Mouse (Mus musculus) frontal cortex, adult 2 months (tissue): ENCODE measurements at regions not wholly inside any gene's neighbourhood (a gene's known extent, or its start where the extent isn't known, plus 50 kb on each side); places are given as distances from the start of the nearest gene placed in this dataset.

Experiments
- DNase-seq, 2 experiments: peaks; one replicate each; pipeline ENCODE4 v3.0.0; 2022; ENCODE audit warnings: low spot score in 1 of 2; ENCODE audit errors: extremely low spot score in 1 of 2

DNA sequence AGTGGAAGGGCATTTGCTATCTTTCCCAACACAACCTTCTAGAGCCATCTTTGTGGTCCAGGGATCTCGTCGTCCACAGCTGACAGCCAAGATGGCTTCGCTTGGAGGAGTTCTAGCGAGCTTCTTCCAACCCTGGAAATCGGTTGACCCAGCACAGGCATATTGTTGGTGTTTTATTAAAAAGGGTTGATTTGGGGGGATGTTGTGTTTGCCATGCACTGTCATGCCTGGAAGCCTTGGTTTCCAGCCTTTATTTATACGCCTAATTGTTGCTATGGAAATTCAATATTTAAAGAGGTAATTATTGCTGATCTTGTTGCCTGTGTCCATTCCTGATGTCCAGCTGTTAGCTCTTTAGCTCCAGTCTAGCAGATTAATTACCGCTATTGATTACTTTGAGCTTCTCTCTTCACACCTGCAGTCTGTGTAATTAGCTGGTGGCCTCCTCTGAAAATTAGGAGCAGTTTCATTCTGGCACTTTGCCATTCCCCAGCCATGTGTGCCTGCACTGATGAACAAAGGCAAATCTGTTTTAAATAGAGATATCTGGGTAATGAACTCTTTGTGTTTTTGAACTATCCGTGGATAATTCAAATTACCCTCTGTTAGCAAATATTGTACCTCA lies 275.4 kb downstream of the Rnf144b start:
- DNase-seq: no peak

DNA sequence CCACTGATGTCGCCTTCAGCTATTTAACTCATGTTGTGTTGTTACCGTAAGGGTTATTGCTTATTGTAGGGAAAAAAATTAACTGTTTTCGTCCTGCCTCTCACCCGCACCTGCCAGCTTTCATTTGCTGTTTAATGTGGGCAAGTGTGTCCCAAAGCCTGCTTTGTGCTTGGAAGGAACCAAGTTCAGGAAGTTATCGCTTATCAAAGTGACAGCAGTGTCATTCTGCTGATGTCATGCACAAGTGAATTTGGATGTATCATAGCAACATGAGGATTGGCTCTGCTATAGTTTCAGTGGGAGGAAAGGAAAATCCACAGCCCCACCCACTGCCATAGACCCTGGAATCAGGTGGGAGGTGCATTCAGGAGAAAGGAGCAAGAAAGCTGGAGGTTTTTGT lies 276.5 kb downstream of the Rnf144b start:
- DNase-seq: no peak

DNA sequence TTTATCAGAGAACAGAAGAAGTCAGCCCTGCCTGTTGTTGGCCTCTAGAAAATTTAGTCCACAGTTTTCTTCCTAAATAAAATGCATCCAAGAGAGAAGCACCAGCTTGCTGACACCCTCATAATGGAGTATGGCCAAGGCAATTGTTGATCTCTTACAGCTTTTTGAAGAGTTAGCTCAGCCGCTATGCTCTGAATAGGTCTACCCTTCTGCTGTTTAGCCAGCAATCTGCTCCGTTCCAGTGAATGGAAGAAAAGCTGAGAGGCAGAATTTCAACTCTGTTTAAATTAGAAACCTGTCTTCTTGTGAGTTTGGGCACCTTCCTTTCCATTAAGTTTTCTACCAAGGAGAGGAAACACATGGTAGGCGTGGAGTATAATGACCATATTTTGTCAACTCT lies 290.8 kb downstream of the Rnf144b start:
- peak; percentile 53 to 58 for DNase-seq

DNA sequence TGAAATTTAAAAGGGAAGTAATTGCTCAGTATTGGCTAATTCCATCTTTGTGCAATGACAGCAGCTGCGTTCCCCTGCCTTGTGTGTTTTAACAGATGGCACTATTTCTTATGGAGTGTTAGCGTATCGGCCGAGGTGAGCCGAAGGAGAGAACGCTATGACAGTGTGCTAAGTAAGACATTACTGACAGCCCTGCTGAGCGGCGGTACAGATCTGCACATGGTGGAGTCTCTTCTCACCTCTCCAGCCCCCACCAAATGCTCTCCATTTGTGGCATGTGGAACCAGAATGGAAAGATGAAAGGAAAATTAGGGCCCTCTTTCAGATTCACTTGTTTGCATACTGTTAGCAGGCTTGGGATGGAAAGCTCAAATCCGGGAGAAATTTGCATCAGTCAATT lies 291.5 kb downstream of the Rnf144b start:
- DNase-seq: peak; percentile 18 to 58

DNA sequence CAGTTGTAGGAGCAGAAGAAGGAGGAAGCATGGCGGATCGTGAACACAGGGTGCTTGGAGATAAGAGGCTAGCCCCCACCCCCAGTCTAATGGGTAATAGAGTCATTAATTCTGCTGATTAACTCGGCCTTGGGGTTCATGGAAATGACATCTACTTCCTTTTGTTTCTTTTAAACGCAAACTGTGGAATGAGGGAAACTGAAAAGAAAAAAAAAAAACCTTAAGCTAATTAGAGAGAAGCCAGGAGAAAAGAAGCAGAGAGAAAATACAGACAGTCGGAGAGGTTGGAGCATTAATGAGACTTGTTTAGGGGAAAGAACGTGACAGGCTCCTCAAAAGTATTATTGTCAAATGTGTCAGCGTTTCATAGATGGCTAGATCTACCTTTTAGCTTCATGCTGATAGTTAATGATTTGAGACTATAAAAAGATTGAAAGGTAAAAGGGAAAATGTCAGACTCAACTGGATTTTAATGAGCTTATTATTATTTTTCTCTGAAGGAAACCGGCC lies 307.5 kb downstream of the Rnf144b start:
- DNase-seq: no peak

DNA sequence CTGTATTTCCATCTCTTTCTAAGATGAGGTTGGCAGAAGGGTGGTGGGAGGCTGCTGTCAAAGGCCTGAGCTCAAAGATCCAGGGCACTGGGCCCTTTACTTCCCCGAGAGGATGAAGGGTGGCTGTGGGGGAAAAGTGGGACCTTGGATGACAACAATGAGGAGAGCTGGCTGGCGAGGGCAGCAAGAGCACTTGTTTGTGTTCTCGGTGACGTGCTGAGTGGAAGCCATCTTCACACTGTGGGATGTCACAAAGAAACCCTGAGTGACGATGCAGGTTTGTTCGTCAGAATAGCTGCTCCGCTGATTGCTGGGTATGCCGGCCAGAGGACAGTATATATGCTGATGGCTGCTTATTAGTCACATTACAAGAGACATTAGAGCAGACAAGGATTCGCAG lies 308.0 kb downstream of the Rnf144b start:
- DNase-seq: no peak

DNA sequence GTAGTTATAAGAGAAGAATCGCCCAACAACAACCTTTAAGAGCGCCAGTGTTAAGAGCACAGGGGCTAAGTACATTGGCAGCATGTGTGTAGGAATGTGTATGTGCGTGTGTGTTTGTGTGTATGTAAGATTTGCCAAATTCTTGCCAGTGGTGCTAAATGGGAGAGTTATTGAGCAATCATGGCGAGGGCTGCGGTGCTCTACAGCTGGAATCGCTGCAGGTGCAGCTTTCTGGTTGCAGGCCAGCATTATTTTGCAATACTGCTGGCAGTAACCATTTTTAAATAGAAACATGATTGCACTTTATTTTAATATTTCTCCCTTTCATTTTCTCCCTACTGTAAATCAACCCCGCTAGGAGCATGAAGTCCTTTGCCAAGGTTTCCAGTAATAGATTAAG lies 313.2 kb downstream of the Rnf144b start:
- DNase-seq: no peak

DNA sequence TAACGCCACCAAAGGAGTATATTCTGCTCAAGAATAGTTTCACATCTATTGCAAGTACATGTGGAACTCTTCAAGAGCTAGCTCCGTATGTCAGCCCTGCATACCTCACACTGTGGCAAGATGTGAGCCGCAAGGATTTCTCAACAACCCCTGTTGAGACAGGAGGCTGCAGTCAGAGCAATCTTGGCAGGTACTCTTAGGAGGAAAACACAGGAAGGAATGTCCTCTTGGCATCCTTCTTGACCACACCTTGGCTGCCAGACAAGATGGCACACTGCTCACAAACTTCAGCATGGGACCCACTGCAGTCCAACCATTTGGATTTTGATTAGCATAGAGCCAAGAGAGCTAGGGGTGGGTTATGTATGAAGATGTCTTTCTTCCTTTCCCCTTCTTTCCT lies 322.4 kb downstream of the Rnf144b start:
- DNase-seq: no peak

DNA sequence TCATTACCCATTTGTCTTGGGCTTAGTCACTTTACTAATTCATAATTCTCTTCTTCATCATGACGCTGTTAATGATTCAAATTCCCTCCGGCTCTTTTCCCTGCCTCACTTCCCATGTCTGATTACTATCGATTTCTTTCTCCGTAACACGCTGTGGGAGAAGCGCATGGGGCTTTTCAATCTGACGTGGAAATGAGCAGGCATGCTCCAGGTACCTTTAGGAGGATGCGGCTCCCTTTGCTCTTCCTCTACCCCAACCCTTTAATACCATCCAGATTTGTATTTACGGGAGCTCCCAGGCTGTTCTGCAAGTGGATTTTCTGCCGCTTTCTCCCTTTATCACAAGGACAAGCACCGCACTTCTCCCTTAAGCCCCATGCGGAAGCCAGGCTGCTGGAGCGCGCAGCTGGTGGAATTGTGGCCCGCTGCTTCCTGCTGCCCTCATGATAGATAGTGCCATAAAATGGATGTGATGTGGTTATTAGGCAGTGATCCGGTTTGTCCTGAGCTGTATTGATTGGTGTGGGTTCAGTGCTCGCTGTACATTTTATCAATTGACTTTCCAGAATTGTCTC lies 329.8 kb downstream of the Rnf144b start:
- DNase-seq: no peak

DNA sequence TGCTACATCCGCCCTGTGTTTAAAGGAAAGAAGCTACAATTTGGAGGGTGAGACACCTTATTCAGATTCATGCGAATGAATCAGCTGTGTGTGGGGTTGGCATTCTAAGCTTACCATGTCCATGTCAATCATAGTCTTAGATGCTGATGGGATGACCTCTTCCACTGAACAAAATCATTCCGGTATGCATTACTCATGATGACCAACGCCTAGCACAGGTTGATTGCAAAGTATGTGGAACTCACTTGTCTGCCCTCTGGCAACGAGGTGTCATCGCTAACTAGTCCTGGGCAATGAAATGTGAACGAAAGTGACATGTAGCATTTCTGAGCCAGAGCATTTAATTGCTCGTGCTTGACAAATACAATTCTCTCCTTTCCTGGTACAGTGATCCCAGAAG lies 339.7 kb downstream of the Rnf144b start:
- DNase-seq: no peak

DNA sequence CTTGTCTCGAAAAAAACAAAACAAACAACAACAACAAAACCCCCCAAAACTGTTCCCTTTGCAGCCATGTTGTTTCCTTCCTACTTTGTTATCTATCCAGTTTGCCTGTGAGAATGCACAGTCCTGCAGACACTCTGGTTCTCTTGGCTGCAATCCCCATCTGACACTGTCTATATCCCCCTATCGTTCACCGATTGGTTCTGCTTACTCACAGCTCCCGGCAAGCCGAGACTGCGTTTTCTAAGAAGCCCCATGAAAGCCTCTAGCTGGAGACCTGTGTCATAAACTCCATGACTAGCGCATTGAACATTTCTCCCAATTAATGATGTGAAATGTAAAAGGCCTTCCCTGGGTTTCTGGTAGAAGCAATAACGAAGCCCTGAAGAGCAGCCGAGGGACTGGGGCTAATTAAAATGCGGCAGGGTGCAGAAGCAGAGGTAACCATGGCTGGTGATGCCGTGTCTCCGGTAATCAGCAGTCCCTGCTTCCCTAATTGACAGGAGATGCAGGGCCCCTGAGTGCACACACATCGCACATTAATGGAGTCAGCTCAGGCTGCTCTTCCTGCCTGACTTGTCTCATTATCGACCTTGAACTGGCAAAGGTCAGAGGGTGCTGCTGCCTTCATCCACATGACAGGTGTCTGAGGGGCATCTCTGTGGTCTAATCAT lies 349.2 kb downstream of the Rnf144b start:
- DNase-seq: no peak

DNA sequence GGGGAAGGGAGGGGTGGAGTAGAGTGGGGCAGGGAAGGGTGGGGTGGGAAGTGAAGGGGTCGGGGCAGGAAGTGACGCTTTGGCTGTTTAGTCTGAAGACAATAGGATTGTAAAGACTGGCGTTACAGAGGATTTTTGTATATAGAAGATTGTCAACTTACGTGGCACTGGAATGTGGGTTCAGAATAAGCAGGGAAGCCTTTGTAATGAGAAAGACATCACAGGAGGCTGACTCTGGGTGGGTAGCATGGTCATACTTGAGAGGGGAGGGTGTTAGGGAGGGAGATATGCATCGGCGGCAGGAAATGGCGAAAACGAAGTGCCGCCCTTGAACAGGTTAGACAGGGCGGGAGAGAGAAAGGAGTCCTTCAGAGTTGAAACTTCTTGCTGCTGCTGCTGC lies 357.7 kb downstream of the Rnf144b start:
- no peak for DNase-seq

DNA sequence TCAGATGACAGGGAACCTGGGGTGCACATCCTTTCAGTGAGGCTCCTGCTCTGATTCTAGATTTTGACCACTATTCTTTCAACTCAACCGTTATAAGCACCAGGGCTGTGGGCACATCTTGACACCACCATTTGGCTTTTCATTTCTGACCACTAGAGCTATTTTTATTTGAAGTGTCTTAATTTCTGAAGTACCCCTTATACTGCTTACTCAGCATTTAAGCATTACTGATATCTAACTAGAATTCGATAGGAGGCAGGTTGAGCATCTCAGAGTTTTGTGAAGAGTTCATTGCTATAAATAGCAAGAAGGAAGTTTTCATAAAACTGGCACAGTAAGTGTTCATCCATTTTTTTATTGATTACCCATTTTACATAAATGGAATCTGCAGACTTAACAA lies 362.4 kb downstream of the Rnf144b start:
- DNase-seq: no peak

DNA sequence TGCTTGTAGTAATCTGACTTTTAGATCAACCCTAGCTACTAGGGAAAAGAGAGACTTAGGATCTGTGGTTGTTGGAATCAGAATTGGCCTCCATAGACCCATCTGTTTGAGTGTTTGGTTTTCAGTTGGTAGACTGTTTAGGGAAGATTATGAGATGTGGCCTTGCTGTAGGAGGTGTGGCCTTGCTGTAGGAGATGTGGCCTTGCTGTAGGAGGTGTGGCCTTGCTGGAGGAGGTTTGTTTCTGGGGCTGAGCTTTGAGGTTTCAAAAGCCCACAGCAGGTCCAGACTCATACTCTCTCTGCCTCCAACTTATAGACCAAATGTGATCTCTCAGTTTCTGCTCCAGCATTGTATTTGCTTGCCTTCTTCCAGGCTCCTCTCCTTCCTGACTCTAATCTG lies 363.7 kb downstream of the Rnf144b start:
- DNase-seq: no peak

DNA sequence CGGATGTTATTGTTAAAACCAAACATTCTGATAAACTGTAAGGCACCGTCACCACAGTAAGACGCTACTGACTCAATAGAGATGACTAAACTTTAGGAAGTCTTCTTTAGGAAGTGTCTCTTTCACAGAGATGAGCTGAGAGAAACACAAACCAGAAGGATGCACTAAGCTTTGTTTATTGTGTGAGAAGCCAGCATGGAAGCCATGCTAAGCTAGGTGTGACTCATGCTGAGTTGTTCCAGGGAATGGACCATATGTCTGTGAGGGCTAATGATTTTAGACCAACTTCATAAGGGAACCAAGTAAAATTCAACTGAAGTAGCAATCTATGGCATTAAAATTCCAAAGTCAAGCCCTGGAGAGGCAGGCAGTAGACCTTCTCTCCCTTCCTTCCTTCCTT lies 364.2 kb downstream of the Rnf144b start:
- DNase-seq: peak in 1 of 2 experiments; percentile 30

DNA sequence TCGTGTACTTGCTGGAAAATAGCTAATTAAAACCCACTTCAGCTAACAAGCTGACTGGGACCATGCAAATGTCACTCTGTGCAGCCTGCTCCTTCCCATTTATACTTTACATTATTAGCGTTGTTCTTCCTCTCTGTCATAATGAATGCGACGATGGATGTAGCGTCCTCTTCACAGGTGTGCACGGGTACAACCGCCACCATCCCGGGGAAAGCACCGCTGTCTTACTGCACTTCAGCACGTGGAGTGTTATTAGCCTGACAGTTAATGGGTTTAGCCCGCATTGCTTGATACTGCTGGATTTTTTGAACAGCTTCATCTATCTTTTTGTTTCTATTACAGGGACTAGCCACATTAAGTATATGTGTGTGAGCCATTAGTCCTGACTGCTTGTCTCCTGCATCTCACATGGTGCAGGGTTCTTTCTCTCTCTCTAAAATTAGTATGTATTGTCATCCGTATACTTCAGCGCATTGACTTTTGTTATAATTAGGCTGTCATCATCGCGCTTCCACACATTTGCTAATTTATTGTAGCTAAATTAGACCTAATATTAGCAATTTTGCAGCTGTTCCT lies 383.0 kb downstream of the Rnf144b start:
- DNase-seq: no peak

DNA sequence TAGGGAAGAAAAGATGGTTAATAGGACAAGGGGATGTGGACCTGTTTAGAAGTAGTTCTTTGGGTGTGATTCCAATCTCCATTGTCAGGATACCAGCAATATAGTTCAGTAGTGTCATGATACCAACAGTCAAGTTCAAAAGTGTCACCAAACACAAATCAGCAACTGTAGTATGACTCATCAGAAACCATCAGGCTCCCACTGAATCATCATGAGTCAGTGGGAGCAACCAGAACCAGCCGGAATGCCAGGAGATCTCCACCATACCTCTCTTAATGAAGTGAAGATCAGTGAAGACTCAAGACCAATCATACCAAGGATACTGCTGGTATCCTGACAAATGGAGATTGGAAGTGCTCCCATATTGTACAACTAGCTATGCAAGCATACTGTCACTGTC lies 410.5 kb downstream of the Rnf144b start:
- DNase-seq: no peak

DNA sequence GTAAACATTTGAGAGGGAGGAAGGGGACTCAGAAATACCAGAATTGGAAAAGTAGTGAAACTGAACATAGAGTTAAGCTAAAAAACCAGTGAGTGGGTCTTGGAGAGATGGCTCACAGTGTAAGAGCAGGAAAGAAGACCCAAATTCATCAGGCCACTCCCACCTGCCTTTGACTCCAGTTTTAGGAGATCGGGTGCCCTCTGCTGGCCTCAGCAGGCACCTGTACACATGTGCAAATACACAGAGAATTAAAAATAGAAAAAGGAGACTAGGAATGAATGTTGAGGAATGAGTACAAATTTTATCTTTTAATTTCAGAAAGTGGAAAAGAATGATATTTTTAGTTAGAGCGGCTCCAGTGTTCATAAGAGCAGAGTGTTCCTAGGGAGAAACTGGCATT lies 414.7 kb downstream of the Rnf144b start:
- DNase-seq: no peak

DNA sequence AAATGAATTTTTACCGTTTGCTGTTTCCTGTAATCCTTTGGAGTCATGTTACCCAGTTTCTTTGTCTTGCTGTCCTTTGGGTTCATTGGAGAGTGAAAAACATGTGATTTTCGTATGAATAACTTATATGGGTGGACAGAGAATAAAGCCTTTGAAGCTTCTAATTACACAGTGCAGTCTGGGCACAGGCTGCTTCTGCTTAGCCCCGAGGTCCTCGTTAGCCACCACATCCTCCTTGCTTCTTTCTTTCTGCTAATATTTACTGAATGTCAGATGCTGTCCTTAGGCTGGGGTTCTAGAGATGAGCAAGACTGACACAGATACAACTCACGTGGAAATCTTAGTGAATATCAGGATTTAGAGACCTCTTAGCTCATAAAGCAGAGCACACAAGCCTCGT lies 427.2 kb downstream of the Rnf144b start:
- no peak for DNase-seq

DNA sequence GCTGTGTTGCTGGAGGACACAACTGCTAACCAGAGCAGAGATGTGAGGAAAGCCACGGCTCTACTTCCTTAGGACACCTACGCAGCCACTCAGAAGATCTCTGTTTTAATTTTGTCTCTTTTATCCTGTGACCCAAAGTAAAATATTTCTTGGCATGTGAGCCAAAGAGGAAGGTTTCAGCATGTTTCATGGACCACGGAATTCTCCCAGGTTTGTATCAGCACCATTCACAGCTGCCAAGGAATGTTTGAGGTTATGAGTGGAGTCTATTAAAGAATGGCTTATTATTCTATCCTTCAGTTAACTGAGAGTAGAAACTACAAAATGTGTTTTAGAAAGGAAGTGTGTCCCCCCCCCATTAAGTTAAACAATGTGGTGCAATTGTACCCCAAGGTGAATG lies 429.8 kb downstream of the Rnf144b start:
- no peak for DNase-seq

DNA sequence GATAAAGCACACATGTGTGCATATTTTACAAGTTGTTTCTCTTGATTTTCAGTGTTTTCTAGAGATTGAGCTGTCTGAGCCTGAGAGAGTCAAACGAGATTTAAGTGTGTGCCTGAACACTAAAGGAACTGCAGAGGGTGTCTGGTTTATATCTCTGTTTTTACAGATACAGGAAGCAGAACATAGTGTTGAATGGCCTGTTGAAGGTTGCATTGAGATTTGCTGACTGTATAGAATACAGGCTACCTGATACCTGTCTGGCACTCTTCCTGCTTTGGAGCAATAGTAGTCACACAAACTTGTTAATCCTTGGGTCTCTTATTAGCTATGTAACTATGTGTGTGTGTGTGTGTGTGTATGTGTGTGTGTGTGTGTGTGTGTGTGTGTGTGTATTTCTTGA lies 431.7 kb downstream of the Rnf144b start:
- no peak for DNase-seq
